Mouse (Mus musculus) stomach, embryonic 14.5 days (tissue): ENCODE data around the gene Rab11fip2. TPM values are rescaled to one million over a fixed set of nuclear protein-coding genes. Genes with fewer than 3 reads are reported as not detected.

ENCODE experiments used
- ATAC-seq: fragments of 200-750 bp; cut with Nextera tagmentation; 2 replicates; pipeline ENCODE4 v1.8.0; 2017; ENCODE audit warnings: low read depth, moderate TSS enrichment; ENCODE audit not compliant: insufficient number of reproducible peaks, insufficient read depth, low FRiP score
- H3K27ac ChIP-seq: fragments of 300-500 bp; sonication (generic); 2 replicates; pipeline ENCODE4 v1.5.1; 2014; ENCODE audit warnings: mild to moderate bottlenecking, low read length, moderate library complexity, mixed read lengths
- H3K27me3 ChIP-seq: fragments of 300-500 bp; sonication (generic); 2 replicates; pipeline ENCODE4 v1.6.1; 2014; ENCODE audit warnings: low read length, control low read depth, mixed read lengths; ENCODE audit not compliant: control insufficient read depth, insufficient read depth
- H3K36me3 ChIP-seq: fragments of 300-500 bp; sonication (generic); 2 replicates; pipeline ENCODE4 v1.6.1; 2014; ENCODE audit warnings: mild to moderate bottlenecking, control low read depth, low read length, moderate library complexity, mixed read lengths; ENCODE audit not compliant: control insufficient read depth, insufficient read depth
- H3K4me1 ChIP-seq: fragments of 300-500 bp; sonication (generic); 2 replicates; pipeline ENCODE4 v1.6.1; 2014; ENCODE audit warnings: low read length, control low read depth, mixed read lengths; ENCODE audit not compliant: control insufficient read depth, insufficient read depth
- H3K4me2 ChIP-seq: fragments of 300-500 bp; sonication (generic); replicated peaks from 2 replicates; pipeline ENCODE4 v1.6.1; 2014; ENCODE audit warnings: low read depth, low read length, control low read depth
- H3K4me3 ChIP-seq: fragments of 300-500 bp; sonication (generic); 2 replicates; pipeline ENCODE4 v1.5.1; 2014; ENCODE audit warnings: low read depth, low read length, control low read depth
- H3K9ac ChIP-seq: fragments of 300-500 bp; sonication (generic); replicated peaks from 2 replicates; pipeline ENCODE4 v1.6.1; 2014; ENCODE audit warnings: low read depth, mild to moderate bottlenecking, control low read depth, low read length, moderate library complexity, mixed read lengths
- H3K9me3 ChIP-seq: fragments of 300-500 bp; sonication (generic); 2 replicates; pipeline ENCODE4 v1.6.1; 2016; ENCODE audit warnings: low read depth, low read length, control low read depth; ENCODE audit not compliant: control insufficient read depth
- WGBS: fragments of 180-500 bp; shearing (Covaris S2); extraction: QIAGEN DNeasy Blood & Tissue Kit; methylation state at CpG from one replicate; pipeline ENCODE4 v1.1.7; 2014; 5-methylcytosine and 5-hydroxymethylcytosine counted together
- polyA plus RNA-seq: library from polyadenylated mRNA; unstranded; fragments of >200 nt; fragmentation: Nextera tagmentation; extraction: Ambion mirVana; gene quantifications from 2 replicates; pipeline ENCODE4 v1.2.1, GENCODE M21; 2014

Rab11fip2 gene
- polyA plus RNA-seq, 1 experiment from 2014 or later: 6.5 TPM

DNA sequence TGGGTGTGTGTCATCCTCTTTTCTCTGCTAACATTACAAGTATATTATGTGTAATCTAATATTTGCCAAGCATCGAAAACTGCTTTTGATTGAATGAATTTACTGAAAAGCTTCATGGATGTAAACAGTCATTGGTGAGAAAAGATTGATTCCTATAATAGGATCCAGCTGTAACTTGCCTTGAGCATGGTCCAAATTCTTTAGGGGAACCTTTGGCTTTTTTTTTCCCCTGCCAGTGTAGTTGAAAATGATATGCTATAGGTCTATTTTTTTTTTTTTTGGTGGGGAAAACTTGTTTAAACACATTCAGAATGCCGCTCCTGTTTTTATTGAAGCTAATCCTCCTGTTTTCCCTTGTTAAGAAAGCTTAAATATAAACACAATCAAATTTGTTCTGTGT, 55.6 kb downstream of the Rab11fip2 start:
- no peak overlapping the region for H3K9ac ChIP-seq
- no peaks in the 10 kb centered on the region for H3K36me3 ChIP-seq
- ATAC-seq: no peak
- H3K4me3 ChIP-seq: no peak overlapping the region
- H3K27me3 ChIP-seq: no peaks in the 10 kb centered on the region
- H3K4me1 ChIP-seq: no peaks in the 10 kb centered on the region
- no peaks in the 10 kb centered on the region for H3K9me3 ChIP-seq
- H3K27ac ChIP-seq: no peak overlapping the region
- no peak overlapping the region for H3K4me2 ChIP-seq
- WGBS: 49% methylated on average over 2 of the region's 2 CpGs

DNA sequence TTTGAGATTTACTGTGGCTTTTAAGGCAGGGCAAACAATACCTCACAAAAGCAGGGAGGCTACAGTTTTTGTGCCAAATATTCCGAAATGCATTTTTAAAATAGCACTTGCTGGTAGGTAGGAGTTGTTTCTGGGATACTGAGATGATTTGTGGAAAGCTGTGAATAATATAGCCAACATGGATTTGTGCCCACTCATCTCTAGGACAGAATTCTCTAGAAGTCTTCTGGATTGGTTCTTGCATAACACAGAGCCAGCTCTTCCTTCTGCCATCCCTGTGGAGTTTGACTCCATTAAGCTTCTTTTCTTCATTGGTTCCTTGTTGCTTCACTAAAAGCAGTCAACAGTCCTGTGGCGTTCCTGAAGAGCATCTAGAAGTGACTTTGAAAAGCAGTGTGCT, 58.2 kb downstream of the Rab11fip2 start:
- no peak overlapping the region for H3K27ac ChIP-seq
- no peak overlapping the region for H3K4me2 ChIP-seq
- no peak overlapping the region for H3K4me3 ChIP-seq
- WGBS: 76% methylated on average over 2 of the region's 2 CpGs
- H3K4me1 ChIP-seq: no peaks in the 10 kb centered on the region
- no peaks in the 10 kb centered on the region for H3K9me3 ChIP-seq
- H3K27me3 ChIP-seq: no peaks in the 10 kb centered on the region
- no peak overlapping the region for H3K9ac ChIP-seq
- no peaks in the 10 kb centered on the region for H3K36me3 ChIP-seq
- ATAC-seq: no peak

DNA sequence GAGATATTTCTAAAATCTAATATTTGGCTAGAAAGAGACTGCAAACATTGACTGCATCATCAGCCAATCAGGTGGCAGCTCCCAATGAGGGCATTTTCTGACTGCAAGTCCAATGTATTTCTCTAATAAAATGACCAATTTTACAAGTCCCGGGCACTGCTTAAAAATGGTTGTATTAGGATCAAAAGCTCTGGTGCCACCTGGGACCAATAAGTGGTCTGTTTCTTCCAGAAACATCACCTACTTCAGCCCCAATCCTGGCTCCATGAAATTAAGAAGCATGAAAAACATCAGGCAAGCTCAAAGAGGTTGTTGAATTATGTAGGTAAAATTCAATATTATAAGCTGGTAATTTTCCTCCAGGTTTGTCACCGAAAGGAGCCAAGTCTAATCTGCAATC, 66.2 kb downstream of the Rab11fip2 start:
- 95% methylated on average over 2 of the region's 2 CpGs for WGBS
- no peaks in the 10 kb centered on the region for H3K4me1 ChIP-seq
- no peaks in the 10 kb centered on the region for H3K27me3 ChIP-seq
- H3K9me3 ChIP-seq: no peaks in the 10 kb centered on the region
- no peak for ATAC-seq
- no peak overlapping the region for H3K4me2 ChIP-seq
- H3K36me3 ChIP-seq: no peaks in the 10 kb centered on the region
- no peak overlapping the region for H3K27ac ChIP-seq
- no peak overlapping the region for H3K4me3 ChIP-seq
- H3K9ac ChIP-seq: no peak overlapping the region

DNA sequence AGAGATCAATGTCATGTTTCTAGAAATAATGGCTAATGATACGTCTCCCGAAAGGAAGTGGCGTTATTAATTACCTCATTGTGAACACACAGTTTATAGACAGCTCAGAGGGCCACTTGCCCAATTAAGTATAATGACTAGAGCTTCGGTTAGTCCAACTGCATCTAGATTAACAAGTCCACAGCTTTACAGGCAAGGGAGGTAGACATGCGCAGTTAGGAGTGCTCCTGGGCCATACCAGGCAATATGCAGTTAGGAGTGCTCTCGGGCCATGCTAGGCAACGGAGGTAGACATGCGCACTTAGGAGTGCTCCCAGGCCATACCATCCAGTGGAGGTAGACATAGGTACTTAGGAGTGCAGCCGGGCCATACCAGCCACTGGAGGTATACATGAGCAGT, 76.8 kb downstream of the Rab11fip2 start:
- no peak overlapping the region for H3K9ac ChIP-seq
- H3K36me3 ChIP-seq: no peaks in the 10 kb centered on the region
- no peak for ATAC-seq
- no peaks in the 10 kb centered on the region for H3K9me3 ChIP-seq
- no peaks in the 10 kb centered on the region for H3K4me1 ChIP-seq
- no peak overlapping the region for H3K4me2 ChIP-seq
- 85% methylated on average over 9 of the region's 9 CpGs for WGBS
- H3K27ac ChIP-seq: no peak overlapping the region
- H3K4me3 ChIP-seq: no peak overlapping the region
- no peaks in the 10 kb centered on the region for H3K27me3 ChIP-seq

DNA sequence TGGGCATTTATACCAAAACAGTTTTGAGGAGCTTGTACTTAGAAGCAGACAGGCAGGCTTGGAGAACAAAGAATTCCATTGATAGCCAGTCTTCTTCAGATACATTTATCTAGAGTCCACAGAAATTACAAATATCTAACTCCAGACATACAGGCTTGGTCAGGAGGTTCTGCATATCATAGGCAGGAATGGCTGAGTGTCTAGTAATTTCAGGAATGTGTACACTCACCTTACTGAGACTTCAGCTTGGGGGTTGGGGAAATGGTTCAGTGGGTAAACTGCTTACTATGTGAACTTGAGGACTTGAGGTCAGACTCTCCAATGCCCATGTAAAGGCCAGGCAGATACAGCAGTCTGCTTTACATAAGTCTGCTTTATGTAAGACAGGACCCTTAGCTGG, 81.0 kb downstream of the Rab11fip2 start:
- H3K4me1 ChIP-seq: no peaks in the 10 kb centered on the region
- no peak overlapping the region for H3K4me3 ChIP-seq
- H3K4me2 ChIP-seq: no peak overlapping the region
- no peak for ATAC-seq
- H3K36me3 ChIP-seq: no peaks in the 10 kb centered on the region
- H3K9me3 ChIP-seq: no peaks in the 10 kb centered on the region
- no peak overlapping the region for H3K9ac ChIP-seq
- H3K27ac ChIP-seq: no peak overlapping the region
- H3K27me3 ChIP-seq: no peaks in the 10 kb centered on the region

DNA sequence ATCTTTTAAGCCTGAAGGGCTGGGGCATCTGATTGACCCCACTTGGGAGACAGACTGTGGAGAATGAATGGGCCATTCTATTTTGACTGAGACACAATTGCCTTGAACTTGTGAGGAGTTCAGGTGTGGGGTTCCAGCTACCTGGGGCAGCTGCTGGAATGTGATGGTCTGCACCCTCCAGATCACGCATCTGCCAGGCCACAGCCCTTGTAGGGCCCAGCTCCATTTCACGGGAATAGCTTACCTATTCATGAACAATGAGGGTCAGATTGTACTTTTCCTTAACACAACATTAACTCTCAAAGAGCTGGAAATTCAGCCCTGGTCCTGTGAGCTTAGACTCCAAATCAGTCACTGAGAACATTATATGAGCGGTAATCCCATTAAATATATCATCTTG, 82.7 kb downstream of the Rab11fip2 start:
- no peaks in the 10 kb centered on the region for H3K9me3 ChIP-seq
- ATAC-seq: no peak

DNA sequence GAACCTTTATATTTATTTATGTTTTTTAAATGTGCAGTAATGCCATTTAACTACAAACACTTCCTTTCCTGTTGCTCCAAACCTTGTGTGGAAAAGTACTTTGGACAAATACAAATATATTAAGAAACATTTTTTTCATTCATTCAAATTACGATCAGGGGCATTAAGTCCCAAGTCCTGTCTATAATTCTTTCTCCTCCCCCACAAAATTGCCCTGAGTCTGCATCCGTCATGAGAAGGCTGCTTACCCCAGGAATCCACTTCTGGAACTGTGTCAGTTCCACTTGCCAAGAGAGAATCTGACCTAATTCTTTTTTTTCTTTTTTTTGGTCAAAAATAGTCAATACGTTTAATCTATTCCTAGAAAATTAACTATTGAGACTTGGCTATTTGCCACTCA, 90.4 kb downstream of the Rab11fip2 start:
- no peak overlapping the region for H3K27ac ChIP-seq
- no peak overlapping the region for H3K4me3 ChIP-seq
- WGBS: 60% methylated on average over 3 of the region's 3 CpGs
- H3K36me3 ChIP-seq: no peaks in the 10 kb centered on the region
- no peaks in the 10 kb centered on the region for H3K4me1 ChIP-seq
- no peak overlapping the region for H3K9ac ChIP-seq
- H3K4me2 ChIP-seq: no peak overlapping the region
- H3K27me3 ChIP-seq: no peaks in the 10 kb centered on the region
- no peaks in the 10 kb centered on the region for H3K9me3 ChIP-seq
- ATAC-seq: no peak

More for the DNA sequence above, 82.7 kb downstream of the Rab11fip2 start:
- 75% methylated on average over 3 of the region's 3 CpGs for WGBS
- H3K27ac ChIP-seq: no peak overlapping the region
- no peak overlapping the region for H3K4me3 ChIP-seq
- no peak overlapping the region for H3K4me2 ChIP-seq
- H3K4me1 ChIP-seq: no peaks in the 10 kb centered on the region
- H3K9ac ChIP-seq: no peak overlapping the region
- no peaks in the 10 kb centered on the region for H3K36me3 ChIP-seq
- H3K27me3 ChIP-seq: no peaks in the 10 kb centered on the region
